Mouse (Mus musculus): ENCODE results near the gene Gm20903. TPM values are rescaled to one million over a fixed set of nuclear protein-coding genes. Genes with fewer than 3 reads are reported as not detected.
"Not testable (repeated sequence)": the region's sequence is repeated elsewhere in the genome, so short reads cannot be mapped to it uniquely, and the experiment has no call there.

Gm20903 gene
- polyA plus RNA-seq (2014; fragmentation: Nextera tagmentation; extraction: Ambion mirVana), result not detected in 2 replicates

DNA sequence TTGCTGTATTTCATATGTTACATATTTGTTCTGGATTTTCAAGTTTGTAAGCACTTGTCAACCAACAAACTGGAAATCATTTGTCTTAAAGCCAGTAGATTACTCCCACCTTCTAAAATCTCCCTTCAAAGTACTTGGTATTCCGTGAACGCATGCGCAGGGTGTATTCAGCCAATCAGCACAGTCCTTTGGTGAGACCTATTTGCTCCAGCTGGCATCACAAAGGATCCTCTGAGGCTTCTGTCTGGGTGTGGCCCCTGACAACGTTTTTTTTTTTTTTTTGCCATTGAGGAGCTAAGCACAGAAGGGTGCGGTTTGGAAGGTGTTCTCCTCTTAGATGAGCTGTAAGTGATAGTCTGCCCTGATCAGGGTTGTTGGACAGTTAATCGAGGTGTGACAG lies at the start of gene Gm20903:
TSS of gene Gm20903 (plus strand) at position 301 of the 400 bp plus-strand sequence.
- H3K4me1 ChIP-seq (ENCODE audit: control insufficient read depth, insufficient read depth, low read length); H3K4me2 ChIP-seq; H3K36me3 ChIP-seq (ENCODE audit: control insufficient read depth, insufficient read depth, low read length); H3K9ac ChIP-seq (ENCODE audit: low read depth, low read length); H3K27me3 ChIP-seq (ENCODE audit: control insufficient read depth, insufficient read depth, low read length); H3K9me3 ChIP-seq (replicated peaks; ENCODE audit: control insufficient read depth, low read length); H3K27ac ChIP-seq (ENCODE audit: low read depth, low read length); ATAC-seq (replicated peaks; ENCODE audit: insufficient number of reproducible peaks, low FRiP score, low TSS enrichment); H3K4me3 ChIP-seq (ENCODE audit: low read depth, low read length): not testable (repeated sequence)
- WGBS (ENCODE audit: insufficient replicate concordance), result no CpG with 5 or more reads among the region's 6 CpGs

All from heart, embryonic 11.5 days (tissue).